Mouse (Mus musculus) small intestine, adult 10 weeks (tissue): ENCODE measurements around the gene Ube2z. TPM values are rescaled to one million over a fixed set of nuclear protein-coding genes. Genes with fewer than 3 reads are reported as not detected.

Source experiments
- polyA plus RNA-seq: library from polyadenylated mRNA; stranded (reverse); fragments of 350-450 nt; fragmentation: Illumina TruSeq; extraction: RNeasy Lipid Tissue Mini Kit (QIAGEN cat#74804); gene quantifications from one replicate; pipeline ENCODE4 v1.2.3, GENCODE M21; 2014; ENCODE audit warnings: low replicate concordance

The Ube2z gene
- 16.7 TPM for polyA plus RNA-seq

GRCm38 (mm10) chr11:96065215-96065911, at the start of gene Ube2z:
Gene Ube2z, minus strand, starts transcription at chr11:96065388.

GRCm38 (mm10) chr11:96111751-96112150, 46.6 kb upstream of the Ube2z start, which contains the start of gene Calcoco2:
Gene Calcoco2, minus strand, starts transcription at chr11:96111964.

GRCm38 (mm10) chr11:96075509-96076220, 10.5 kb upstream of the Ube2z start, which contains the start of gene Atp5g1:
Gene Atp5g1, minus strand, starts transcription at chr11:96075670.

GRCm38 (mm10) chr11:96034596-96035052, 30.6 kb downstream of the Ube2z start, which contains the start of gene Snf8:
Gene Snf8, plus strand, starts transcription at chr11:96034885.

GRCm38 (mm10) chr11:96005403-96006271, 59.6 kb downstream of the Ube2z start, which contains the start of gene Igf2bp1:
Gene Igf2bp1, minus strand, starts transcription at chr11:96005940.

Other genes starting within 250 kb of the Ube2z start
- 2.9 TPM for gene Phospho1, start 240.9 kb downstream of the Ube2z start, polyA plus RNA-seq
- gene Gngt2, start 228.2 kb downstream of the Ube2z start, polyA plus RNA-seq, result 1.6 TPM
- not detected for gene Abi3, start 222.9 kb downstream of the Ube2z start, polyA plus RNA-seq
- 312 TPM for gene B4galnt2, start 150.5 kb downstream of the Ube2z start, polyA plus RNA-seq
- not detected for gene Igf2bp1, start 59.4 kb downstream of the Ube2z start, polyA plus RNA-seq
- not detected for gene Gip, start 40.8 kb downstream of the Ube2z start, polyA plus RNA-seq
- gene Snf8, start 30.5 kb downstream of the Ube2z start, polyA plus RNA-seq, result 16.2 TPM
- 2.2 TPM for gene Atp5g1, start 10.3 kb upstream of the Ube2z start, polyA plus RNA-seq
- gene Calcoco2, start 46.6 kb upstream of the Ube2z start, polyA plus RNA-seq, result not detected
- not detected for gene Ttll6, start 68.4 kb upstream of the Ube2z start, polyA plus RNA-seq
- gene Hoxb13, start 128.9 kb upstream of the Ube2z start, polyA plus RNA-seq, result not detected
- gene Hoxb9, start 206.1 kb upstream of the Ube2z start, polyA plus RNA-seq, result not detected
- not detected for gene Hoxb8, start 216.5 kb upstream of the Ube2z start, polyA plus RNA-seq
- 1.3 TPM for gene Hoxb7, start 221.2 kb upstream of the Ube2z start, polyA plus RNA-seq
- gene Hoxb6, start 227.1 kb upstream of the Ube2z start, polyA plus RNA-seq, result 0.56 TPM
- gene Hoxb5, start 237.9 kb upstream of the Ube2z start, polyA plus RNA-seq, result 0.82 TPM